Mouse (Mus musculus): Measurements from ENCODE around the gene Csde1. TPM values are rescaled to one million over a fixed set of nuclear protein-coding genes. Genes with fewer than 3 reads are reported as not detected.

Gene Csde1
- polyA plus RNA-seq (2012; rRNA removed), result 86.2 and 156 TPM in 2 replicates

GRCm38 (mm10) chr3:103020249-103020942, at the start of gene Csde1:
Csde1 (plus strand) TSS chr3:103020426.
- DNase-seq (ENCODE audit: low spot score), result peak; percentile 92

DNA sequence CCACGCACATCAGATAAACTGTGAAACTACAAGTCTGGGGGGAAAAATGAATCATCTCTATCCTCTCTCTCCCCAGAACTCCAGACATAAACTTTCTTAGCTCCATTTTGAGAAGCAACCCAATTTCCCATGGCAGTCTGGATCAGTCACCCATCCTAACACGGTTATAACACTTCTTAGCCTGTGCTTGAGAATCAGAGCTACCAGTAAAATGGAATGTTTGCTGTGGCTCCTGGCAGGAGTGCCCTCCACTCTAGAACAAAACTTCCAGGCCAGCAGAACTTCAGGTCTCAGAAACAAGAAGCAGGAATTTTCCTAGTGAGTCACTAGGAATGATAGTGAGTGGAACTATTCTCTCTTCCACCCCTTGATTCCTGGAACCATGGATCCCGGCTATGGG, 49.7 kb upstream of the Csde1 start:
- no peak for DNase-seq (ENCODE audit: low spot score)

DNA sequence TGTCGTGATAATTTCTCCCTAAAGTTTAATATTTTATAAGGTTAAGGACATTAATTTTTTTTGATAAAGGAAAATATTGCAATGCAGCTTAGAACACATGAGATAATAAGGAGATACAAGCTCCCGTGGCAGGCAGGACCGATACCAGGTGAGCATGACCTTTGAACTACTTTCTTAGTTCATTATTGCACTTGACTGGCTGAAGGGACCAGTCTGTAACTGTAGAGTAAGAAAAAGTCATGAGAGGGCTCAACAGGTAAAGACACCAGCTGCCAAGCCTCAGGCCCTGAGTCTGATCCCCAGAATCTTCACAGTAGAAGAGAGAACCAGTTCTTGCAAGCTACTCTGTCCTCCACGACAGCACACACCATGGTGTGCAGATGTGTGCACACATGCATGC, 43.3 kb upstream of the Csde1 start:
- no peak for DNase-seq (ENCODE audit: low spot score)

DNA sequence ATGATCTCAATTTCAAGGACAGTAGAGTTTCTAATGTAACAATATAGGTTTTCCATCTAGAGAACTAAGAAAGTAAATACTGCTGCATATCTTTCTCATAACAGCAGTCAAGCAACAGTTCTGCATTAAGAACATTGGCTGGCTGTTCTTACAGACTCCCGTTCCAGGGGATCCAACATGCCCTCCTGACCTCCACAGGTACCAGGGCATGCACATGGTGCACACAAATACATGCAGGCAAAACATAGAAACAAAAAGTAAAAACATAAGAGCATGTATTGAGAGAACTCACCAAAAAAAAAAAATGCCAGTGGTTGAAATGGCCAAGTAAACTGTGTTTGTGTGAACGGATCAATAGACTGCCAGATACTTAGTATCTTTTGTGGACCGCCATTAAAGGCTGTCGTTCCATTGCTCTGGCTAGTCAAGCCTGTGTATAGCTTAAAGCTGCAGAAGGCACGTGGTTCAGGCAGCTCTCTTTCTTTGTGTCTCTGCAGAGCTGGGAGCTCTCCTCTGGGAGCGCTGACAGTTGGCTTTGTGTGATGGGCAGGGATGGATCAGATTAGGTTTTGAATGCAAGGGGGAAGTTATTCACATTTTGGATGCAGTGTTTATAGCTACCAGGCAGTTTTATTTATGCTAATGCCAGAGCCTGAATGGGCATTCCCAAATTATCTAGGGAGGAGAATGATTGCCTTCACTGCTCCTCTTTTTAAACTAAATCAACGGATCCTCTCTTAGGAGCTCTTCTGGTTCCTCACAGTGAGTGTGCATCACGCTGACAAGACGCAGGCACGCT, 40.5 kb upstream of the Csde1 start:
- DNase-seq (ENCODE audit: low spot score), result no peak

DNA sequence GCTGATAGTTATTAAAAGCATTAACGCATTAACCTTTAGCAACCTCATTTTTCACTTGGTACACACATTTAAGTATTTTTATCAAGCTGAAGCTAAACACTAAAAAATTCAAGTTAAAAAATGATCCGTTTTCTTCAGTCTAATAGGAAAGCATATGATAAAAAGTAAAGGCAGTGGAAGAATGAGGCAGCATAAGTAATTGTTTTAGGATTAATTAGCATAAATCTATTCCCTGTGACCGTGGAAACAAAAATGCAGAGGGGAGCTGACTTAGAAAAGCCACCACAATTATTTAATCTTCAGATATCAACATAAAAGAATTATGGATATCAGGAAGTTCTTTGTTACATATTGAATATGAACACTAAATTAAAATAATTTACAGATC, 39.9 kb upstream of the Csde1 start:
- DNase-seq (ENCODE audit: low spot score), result no peak

- no peak for DNase-seq (ENCODE audit: low spot score)
Observed at GRCm38 (mm10) chr3:102991041-102991440, 29.2 kb upstream of the Csde1 start.

GRCm38 (mm10) chr3:102992936-102993335, 27.3 kb upstream of the Csde1 start:
- no peak for DNase-seq (ENCODE audit: low spot score)

DNA sequence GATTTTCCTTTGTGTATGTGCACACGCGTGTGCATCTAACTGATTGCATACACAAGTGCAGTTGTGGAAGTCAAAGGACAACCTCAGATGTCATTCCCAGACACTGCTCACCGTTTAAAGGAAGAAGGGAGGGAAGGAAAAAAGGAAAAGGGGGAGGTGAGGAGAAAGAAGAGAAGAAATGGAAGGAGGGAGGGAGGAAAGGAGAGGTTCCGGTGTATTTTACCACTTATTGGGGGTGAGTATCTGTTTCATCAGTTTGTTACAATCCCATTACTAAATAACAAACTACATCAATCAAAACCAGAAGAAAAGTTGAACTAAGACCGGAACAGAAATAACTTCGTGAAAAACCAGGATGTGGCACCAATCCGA, 25.0 kb upstream of the Csde1 start:
- no peak for DNase-seq (ENCODE audit: low spot score)

DNA sequence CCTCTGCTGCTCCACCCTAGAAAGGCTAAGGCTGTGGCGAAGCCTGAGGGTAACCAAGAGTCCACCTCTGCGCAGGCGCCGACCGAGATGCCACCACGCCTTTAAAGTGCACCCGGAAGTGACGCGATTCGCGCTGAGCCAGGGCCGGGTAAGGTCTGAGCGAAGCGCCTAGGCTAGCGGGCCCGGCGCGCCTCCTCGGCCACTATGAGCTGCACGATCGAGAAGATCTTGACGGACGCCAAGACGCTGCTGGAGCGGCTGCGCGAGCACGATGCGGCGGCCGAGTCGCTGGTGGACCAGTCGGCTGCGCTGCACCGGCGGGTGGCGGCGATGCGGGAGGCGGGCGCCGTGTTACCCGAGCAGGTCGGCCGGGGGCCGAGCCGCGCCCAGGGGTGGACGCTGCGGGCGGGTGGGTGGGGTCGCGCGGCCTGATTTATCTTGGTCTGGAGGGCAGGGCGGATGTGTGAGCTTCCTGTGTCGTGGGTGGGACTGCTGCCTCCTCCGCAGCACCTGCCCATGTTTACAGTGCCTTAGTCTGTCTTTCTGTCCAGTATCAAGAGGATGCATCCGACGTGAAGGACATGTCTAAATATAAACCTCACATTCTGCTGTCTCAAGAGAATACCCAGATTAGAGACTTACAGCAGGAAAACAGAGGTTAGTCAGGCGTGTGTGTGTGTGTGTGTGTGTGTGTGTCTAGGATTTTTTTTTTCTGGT, 24.5 kb upstream of the Csde1 start, which contains the start of gene Sike1:
Gene Sike1 (plus strand): TSS at position 104 of the 717 bp plus-strand sequence.
- DNase-seq (ENCODE audit: low spot score), result peak; percentile 91

DNA sequence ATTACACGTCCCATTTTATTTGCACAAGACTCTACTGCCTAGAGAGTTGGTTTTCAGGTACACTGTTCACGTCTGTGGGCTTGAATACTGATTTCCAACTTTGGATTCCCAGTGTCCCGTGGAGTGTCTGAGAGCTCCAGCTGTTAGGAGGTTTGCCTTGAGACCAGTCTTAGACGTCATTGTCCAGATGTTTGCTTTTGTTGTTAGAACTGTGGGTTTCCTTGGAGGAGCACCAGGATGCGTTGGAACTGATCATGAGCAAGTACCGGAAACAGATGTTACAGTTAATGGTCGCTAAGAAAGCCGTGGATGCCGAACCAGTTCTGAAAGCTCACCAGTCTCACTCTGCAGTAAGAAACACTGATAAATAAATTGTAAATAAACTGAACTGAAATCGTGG, 23.2 kb upstream of the Csde1 start:
- no peak for DNase-seq (ENCODE audit: low spot score)

DNA sequence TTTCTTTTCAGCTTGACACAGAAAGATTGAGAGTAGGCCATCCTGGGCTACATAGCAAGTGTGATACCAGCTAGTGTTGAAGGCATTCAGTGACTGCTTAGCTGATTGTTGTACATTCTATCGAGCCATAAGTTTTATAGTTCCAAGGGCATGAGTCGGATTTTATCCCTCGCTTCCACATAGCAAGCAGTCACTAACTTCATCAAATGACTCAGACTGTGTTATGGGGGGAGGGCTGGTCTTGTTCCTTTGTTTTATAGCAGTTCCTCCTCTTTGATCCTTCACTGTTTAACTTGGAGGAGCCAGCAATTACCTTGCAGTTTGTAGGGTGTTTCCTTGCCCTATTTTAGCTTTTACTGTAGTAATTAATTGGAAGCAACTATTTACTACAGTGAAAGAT, 22.6 kb upstream of the Csde1 start:
- DNase-seq (ENCODE audit: low spot score), result no peak

- no peak for DNase-seq (ENCODE audit: low spot score)
Observed at GRCm38 (mm10) chr3:103001595-103001994, 18.6 kb upstream of the Csde1 start.

GRCm38 (mm10) chr3:103017350-103017749, 2.9 kb upstream of the Csde1 start:
- DNase-seq (ENCODE audit: low spot score), result no peak

DNA sequence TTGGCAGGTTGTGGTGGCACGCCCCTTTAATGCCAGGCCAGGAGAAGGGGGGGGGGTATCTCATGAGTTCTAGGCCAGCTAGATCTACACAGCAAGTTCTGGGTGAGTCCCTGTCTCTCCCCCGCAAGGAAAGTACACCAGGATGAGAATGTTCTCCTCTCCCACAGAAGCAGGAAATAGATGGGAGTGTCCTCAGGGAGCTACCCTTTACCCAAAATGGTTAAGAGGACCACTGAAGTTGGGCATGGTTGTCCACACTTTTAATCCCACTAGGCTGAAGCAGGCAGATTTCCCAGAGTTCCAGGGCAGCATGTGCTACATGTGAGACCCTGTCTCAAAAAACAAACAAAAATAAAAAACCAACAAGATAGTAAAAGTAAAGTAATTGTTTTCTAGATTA, 764 bp upstream of the Csde1 start:
- no peak for DNase-seq (ENCODE audit: low spot score)

DNA sequence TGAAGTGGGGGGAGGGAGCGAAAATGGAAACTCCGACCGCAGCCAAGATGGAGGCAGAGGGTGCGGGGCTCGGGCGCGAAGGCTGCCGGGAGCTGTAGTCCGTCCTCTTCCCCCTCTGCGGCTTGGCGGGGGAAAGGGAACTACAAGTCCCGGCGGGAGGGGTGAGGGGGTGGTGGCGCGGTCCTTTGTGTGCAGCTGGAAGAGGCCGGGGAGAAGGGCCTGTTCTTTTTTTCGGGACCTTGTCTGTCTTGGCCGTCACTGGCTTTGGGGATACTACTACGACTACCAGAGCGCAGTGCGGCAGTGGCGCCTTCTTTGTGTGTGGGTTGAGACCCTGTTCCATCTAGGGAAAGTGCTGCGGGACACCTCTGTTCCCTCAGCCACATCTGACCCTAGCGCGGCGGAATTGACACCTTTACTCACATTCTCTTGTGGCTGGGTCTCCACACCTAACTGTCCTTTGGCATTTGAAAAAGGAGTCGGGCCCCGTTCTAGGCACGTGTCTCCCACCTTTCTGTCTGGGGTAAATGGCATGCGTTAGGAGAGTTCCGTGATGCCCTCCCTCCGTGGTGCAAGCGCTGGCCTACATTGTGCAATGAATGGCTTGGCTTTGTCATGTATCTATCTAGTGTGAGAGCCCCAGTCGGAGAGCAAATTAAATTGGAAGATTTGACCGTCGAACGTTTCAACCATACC, 865 bp downstream of the Csde1 start:
- peak; percentile 82 for DNase-seq (ENCODE audit: low spot score)

- DNase-seq (ENCODE audit: low spot score), result no peak
Observed at GRCm38 (mm10) chr3:103026174-103026573, 5.9 kb downstream of the Csde1 start.

- no peak for DNase-seq (ENCODE audit: low spot score)
Observed at GRCm38 (mm10) chr3:103040285-103040684, 20.1 kb downstream of the Csde1 start.

DNA sequence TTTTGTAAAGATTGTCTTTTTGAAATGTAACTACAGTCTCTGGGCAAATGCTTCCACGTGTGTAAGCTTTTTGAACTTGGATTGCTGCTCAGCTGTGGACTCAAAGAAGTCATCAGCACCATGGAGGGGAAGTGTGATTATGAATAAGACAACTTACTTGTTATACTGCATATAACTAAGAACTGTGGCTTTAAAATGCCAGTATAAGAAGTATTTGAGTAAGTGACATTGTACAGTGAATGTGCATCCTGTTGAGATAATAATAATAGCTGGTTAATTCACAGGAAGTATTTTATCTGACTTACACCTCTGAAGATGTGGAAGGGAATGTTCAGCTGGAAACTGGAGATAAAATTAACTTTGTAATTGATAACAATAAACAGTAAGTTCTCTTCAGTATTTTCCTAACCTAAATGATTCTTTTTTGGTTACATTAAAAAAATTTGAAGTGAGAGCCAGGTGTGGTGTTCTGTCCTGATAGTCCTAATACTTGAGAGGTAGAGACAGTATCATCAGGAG, 20.7 kb downstream of the Csde1 start:
- DNase-seq (ENCODE audit: low spot score), result no peak

GRCm38 (mm10) chr3:103056016-103056595, 35.9 kb downstream of the Csde1 start:
- DNase-seq (ENCODE audit: low spot score), result no peak

DNA sequence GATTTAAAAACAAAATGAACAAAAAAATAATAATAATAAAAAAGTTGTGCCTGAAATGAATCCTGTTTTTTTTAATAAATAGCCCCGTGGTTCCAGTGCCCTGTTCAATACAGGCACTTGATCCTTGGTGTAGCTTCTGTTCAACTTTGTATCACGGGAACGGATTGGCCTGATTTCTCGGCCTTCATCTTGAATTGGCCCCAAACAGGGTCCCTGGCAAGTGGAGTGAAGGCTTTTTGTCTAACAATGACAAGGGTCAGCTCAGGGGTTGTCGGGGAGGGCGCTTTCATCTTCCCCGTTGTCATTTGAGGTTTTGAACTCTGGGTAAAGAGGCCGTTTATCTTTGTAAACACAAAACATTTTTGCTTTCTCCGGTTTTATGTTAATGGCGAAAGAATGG, 37.5 kb downstream of the Csde1 start:
- DNase-seq (ENCODE audit: low spot score), result no peak

All from urinary bladder, adult 2 months (tissue).